Mouse (Mus musculus): ENCODE measurements around the gene Gm13871. TPM values are rescaled to one million over a fixed set of nuclear protein-coding genes. Genes with fewer than 3 reads are reported as not detected.

Gene Gm13871
- polyA plus RNA-seq (2017; shearing (Covaris generic)) = not detected

GRCm38 (mm10) chr4:73905853-73906252 is at the start of gene Gm13871:
Gm13871 (minus strand) TSS chr4:73905953.

GRCm38 (mm10) chr4:73950375-73950896 is 44.7 kb upstream of the Gm13871 start, which contains the start of gene 2310002L09Rik:
2310002L09Rik (minus strand) TSS chr4:73950846.

GRCm38 (mm10) chr4:73920660-73921059 is 14.9 kb upstream of the Gm13871 start, which contains the start of gene Gm11756:
Gm11756 (minus strand) TSS chr4:73920760.

GRCm38 (mm10) chr4:73891012-73891411 is 14.7 kb downstream of the Gm13871 start, which contains the start of gene Gm11757:
Gm11757 (minus strand) TSS chr4:73891112.

GRCm38 (mm10) chr4:73876166-73876565 is 29.6 kb downstream of the Gm13871 start, which contains the start of gene Gm11758:
Gm11758 (minus strand) TSS chr4:73876266.

Other genes with a start within 250 kb of the Gm13871 start
- not detected for gene Gm11239, start 237.6 kb downstream of the Gm13871 start, polyA plus RNA-seq (2017; shearing (Covaris generic))
- gene Gm428, start 222.4 kb downstream of the Gm13871 start, polyA plus RNA-seq (2017; shearing (Covaris generic)) = not detected
- 0.06 TPM for gene Rasef, start 115.0 kb downstream of the Gm13871 start, polyA plus RNA-seq (2017; shearing (Covaris generic))
- gene Gm11758, start 29.7 kb downstream of the Gm13871 start, polyA plus RNA-seq (2017; shearing (Covaris generic)) = not detected
- not detected for gene Gm11757, start 14.8 kb downstream of the Gm13871 start, polyA plus RNA-seq (2017; shearing (Covaris generic))
- gene Gm11756, start 14.8 kb upstream of the Gm13871 start, polyA plus RNA-seq (2017; shearing (Covaris generic)) = not detected
- not detected for gene 2310002L09Rik, start 44.9 kb upstream of the Gm13871 start, polyA plus RNA-seq (2017; shearing (Covaris generic))
- gene Frmd3, start 107.5 kb upstream of the Gm13871 start, polyA plus RNA-seq (2017; shearing (Covaris generic)) = not detected

Measured in naive thymus-derived CD4-positive, alpha-beta T cell, adult 5 months (primary cell).